Mouse (Mus musculus) ES-E14 (cell line): ENCODE data around the gene 2610044O15Rik8. TPM values are rescaled to one million over a fixed set of nuclear protein-coding genes. Genes with fewer than 3 reads are reported as not detected.

ENCODE experiments used
- total RNA-seq: library from RNA; depleted of rRNA; stranded (reverse); fragments of 300-350 nt; gene quantifications from 2 replicates; pipeline ENCODE4 v1.2.3, GENCODE M21; 2012; rRNA removed

Gene 2610044O15Rik8
- total RNA-seq, 1 experiment: 17.4 TPM

Other genes with a start within 250 kb of the 2610044O15Rik8 start
- gene Ccdc7a, start 168.9 kb downstream of the 2610044O15Rik8 start, total RNA-seq: not detected in 2 replicates
- gene Ccdc7b, start 167.3 kb downstream of the 2610044O15Rik8 start, total RNA-seq: not detected in 2 replicates
- not detected in 2 replicates for gene Gm10999, start 102.7 kb downstream of the 2610044O15Rik8 start, total RNA-seq